Mouse (Mus musculus) gastrocnemius, postnatal 10 days (tissue): ENCODE measurements around the gene Parp14. TPM values are rescaled to one million over a fixed set of nuclear protein-coding genes. Genes with fewer than 3 reads are reported as not detected.
"Not testable (repeated sequence)": the region's sequence is repeated elsewhere in the genome, so short reads cannot be mapped to it uniquely, and the experiment has no call there.

Experiments used
- DNase-seq: peaks from one replicate; pipeline ENCODE4 v3.0.0; 2021; ENCODE audit warnings: mixed read lengths
- long read RNA-seq, 2 experiments: library from polyadenylated mRNA; stranded (forward); transcript quantifications; one replicate each; pipeline ENCODE4 v2.0.0; 2021
- total RNA-seq, 2 experiments: library from RNA; stranded (reverse); gene quantifications; 2 replicates each; pipeline ENCODE4 v1.2.3; 2021

Gene Parp14
- 1 to 10 TPM; 3.6 to 4.5 TPM for total RNA-seq
- long read RNA-seq, experiment 1, partial matches to known transcripts: 0 of 1 reads
- long read RNA-seq, experiment 1, other reads (novel, unspliced or antisense): 1 of 1 reads
- long read RNA-seq, experiment 2, partial matches to known transcripts: 1 of 2 reads
- long read RNA-seq, experiment 2, other reads (novel, unspliced or antisense): 1 of 2 reads

- peak; percentile 37 for DNase-seq
Observed at GRCm38 (mm10) chr16:35871048-35871851, at the start of gene Parp14. Gene Parp14, minus strand, starts transcription at chr16:35871544.

- DNase-seq: no peak
Observed at GRCm38 (mm10) chr16:35918721-35919543, 47.6 kb upstream of the Parp14 start.

GRCm38 (mm10) chr16:35914301-35914700, 43.0 kb upstream of the Parp14 start:
- DNase-seq: no peak

GRCm38 (mm10) chr16:35913526-35913925, 42.2 kb upstream of the Parp14 start:
- no peak for DNase-seq

- no peak for DNase-seq
Observed at GRCm38 (mm10) chr16:35911449-35911848, 40.1 kb upstream of the Parp14 start.

GRCm38 (mm10) chr16:35907432-35908201, 36.3 kb upstream of the Parp14 start:
- no peak for DNase-seq

GRCm38 (mm10) chr16:35906887-35907286, 35.5 kb upstream of the Parp14 start:
- DNase-seq: no peak

- DNase-seq: no peak
Observed at GRCm38 (mm10) chr16:35905819-35906485, 34.6 kb upstream of the Parp14 start.

GRCm38 (mm10) chr16:35905355-35905754, 34.0 kb upstream of the Parp14 start:
- DNase-seq: no peak

GRCm38 (mm10) chr16:35904121-35904736, 32.9 kb upstream of the Parp14 start:
- DNase-seq: no peak

GRCm38 (mm10) chr16:35903014-35903640, 31.8 kb upstream of the Parp14 start:
- DNase-seq: no peak

- no peak for DNase-seq
Observed at GRCm38 (mm10) chr16:35900541-35900940, 29.2 kb upstream of the Parp14 start.

- DNase-seq: no peak
Observed at GRCm38 (mm10) chr16:35894997-35895396, 23.7 kb upstream of the Parp14 start.

GRCm38 (mm10) chr16:35891603-35892002, 20.3 kb upstream of the Parp14 start:
- not testable (repeated sequence) for DNase-seq

- DNase-seq: no peak
Observed at GRCm38 (mm10) chr16:35890645-35891044, 19.3 kb upstream of the Parp14 start.

GRCm38 (mm10) chr16:35888910-35889309, 17.6 kb upstream of the Parp14 start:
- no peak for DNase-seq

- no peak for DNase-seq
Observed at GRCm38 (mm10) chr16:35888174-35888573, 16.8 kb upstream of the Parp14 start.

GRCm38 (mm10) chr16:35874416-35874815, 3.1 kb upstream of the Parp14 start:
- DNase-seq: peak; percentile 66

GRCm38 (mm10) chr16:35872410-35873006, 1.2 kb upstream of the Parp14 start:
- DNase-seq: no peak

- DNase-seq: no peak
Observed at GRCm38 (mm10) chr16:35871898-35872297, 554 bp upstream of the Parp14 start.
